Mouse (Mus musculus) lung, embryonic 14.5 days (tissue): ENCODE measurements around the gene Spg20. TPM values are rescaled to one million over a fixed set of nuclear protein-coding genes. Genes with fewer than 3 reads are reported as not detected.

Experiments used
- ATAC-seq: fragments of 200-750 bp; cut with Nextera tagmentation; 2 replicates; pipeline ENCODE4 v1.8.0; 2017; ENCODE audit warnings: mild to moderate bottlenecking, moderate TSS enrichment, moderate library complexity; ENCODE audit not compliant: insufficient read depth
- DNase-seq: peaks from one replicate; pipeline ENCODE4 v3.0.0-alpha.2; 2015
- H3K27ac ChIP-seq: fragments of 300-500 bp; sonication (generic); 2 replicates; pipeline ENCODE4 v1.5.1; 2014; ENCODE audit warnings: low read depth, mild to moderate bottlenecking, moderate library complexity
- H3K27me3 ChIP-seq: fragments of 300-500 bp; sonication (generic); 2 replicates; pipeline ENCODE4 v1.6.1; 2014; ENCODE audit warnings: low read length, control low read depth; ENCODE audit not compliant: insufficient read depth
- H3K36me3 ChIP-seq: fragments of 300-500 bp; sonication (generic); 2 replicates; pipeline ENCODE4 v1.6.1; 2014; ENCODE audit warnings: control low read depth; ENCODE audit not compliant: insufficient read depth
- H3K4me1 ChIP-seq: fragments of 300-500 bp; sonication (generic); 2 replicates; pipeline ENCODE4 v1.6.1; 2014; ENCODE audit warnings: antibody characterized with exemption, control low read depth; ENCODE audit not compliant: insufficient read depth
- H3K4me2 ChIP-seq: fragments of 300-500 bp; sonication (generic); 2 replicates; pipeline ENCODE4 v1.6.1; 2014; ENCODE audit warnings: mild to moderate bottlenecking
- H3K4me3 ChIP-seq: fragments of 300-500 bp; sonication (generic); 2 replicates; pipeline ENCODE4 v1.5.1; 2014; ENCODE audit warnings: low read depth, low read length
- H3K9ac ChIP-seq: fragments of 300-500 bp; sonication (generic); 2 replicates; pipeline ENCODE4 v1.6.1; 2014
- H3K9me3 ChIP-seq: fragments of 300-500 bp; sonication (generic); 2 replicates; pipeline ENCODE4 v1.6.1; 2016; ENCODE audit warnings: low read depth, low read length, control low read depth
- CTCF ChIP-seq: IDR thresholded peaks from 2 replicates; pipeline ENCODE4 v1.5.1; 2016; ENCODE audit warnings: antibody characterized with exemption, low read depth
- WGBS: fragments of 180-500 bp; shearing (Covaris S2); extraction: QIAGEN DNeasy Blood & Tissue Kit; methylation state at CpG from one replicate; pipeline ENCODE4 v1.1.7; 2014; 5-methylcytosine and 5-hydroxymethylcytosine counted together
- polyA plus RNA-seq: library from polyadenylated mRNA; unstranded; fragments of >200 nt; fragmentation: Nextera tagmentation; extraction: Ambion mirVana; gene quantifications from 2 replicates; pipeline ENCODE4 v1.2.1, GENCODE M21; 2014

Gene Spg20
- 45.9 and 46.9 TPM in 2 replicates for polyA plus RNA-seq

DNA sequence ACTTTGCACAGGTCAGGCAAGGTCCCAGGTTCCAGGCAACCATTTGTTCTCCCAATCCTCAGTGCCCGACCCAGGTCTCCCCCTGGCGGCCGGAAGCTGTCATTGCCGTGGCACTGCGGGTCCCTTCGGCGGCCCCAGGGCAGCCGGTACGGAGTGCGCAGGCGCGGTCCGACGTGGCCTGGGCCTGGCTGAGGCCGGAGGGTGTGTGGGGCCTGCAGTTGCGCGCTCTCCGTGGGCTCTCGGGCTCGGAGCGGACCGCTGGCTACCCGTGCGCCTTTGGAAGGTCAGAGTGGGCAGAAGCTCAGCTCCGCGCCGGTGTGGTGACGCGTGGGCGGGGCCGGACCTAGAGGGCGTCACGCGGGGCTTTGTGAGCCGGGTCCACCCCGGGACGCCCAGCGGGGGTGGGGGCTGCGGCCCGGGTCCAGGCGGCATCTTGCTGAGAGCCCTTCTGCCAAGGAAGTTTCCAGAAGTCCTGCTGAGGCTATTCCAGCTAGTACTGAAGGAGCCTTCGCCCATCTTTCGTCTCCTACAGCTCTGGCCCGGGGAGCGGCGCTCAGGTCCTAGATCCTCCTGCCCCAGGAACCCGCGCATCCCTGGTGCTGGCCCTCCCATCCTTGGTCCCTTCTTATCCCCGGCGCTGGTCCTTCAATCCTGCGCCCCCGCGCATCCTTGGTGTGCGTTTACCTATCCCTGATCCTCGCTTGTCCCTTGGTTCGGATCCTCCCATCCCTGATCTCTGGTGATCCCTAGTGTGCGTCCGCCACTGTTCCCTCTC, at the start of gene Spg20:
Spg20 (plus strand) TSS at position 174 of the 775 bp plus-strand sequence.
- DNase-seq (peak; percentile 96), ATAC-seq (peak; percentile 96)
- 1% methylated on average over 56 of the region's 58 CpGs for WGBS
- Histone ChIP-seq H3K27me3 (no peaks in the 10 kb centered on the region), H3K36me3 (peaks cover 6% of the 10 kb centered on the region), H3K9me3 (no peaks in the 10 kb centered on the region), H3K4me1 (0 out of 2 replicates have a peak, but pooled peaks cover 7% of the 10 kb centered on the region), H3K27ac (peak within 1 kb of the TSS; percentile 91), H3K9ac (peak within 1 kb of the TSS; percentile 97), H3K4me2 (peak within 1 kb of the TSS; percentile 77), H3K4me3 (peak within 1 kb of the TSS; percentile 88)
- TF ChIP-seq CTCF, result peak; percentile 90

DNA sequence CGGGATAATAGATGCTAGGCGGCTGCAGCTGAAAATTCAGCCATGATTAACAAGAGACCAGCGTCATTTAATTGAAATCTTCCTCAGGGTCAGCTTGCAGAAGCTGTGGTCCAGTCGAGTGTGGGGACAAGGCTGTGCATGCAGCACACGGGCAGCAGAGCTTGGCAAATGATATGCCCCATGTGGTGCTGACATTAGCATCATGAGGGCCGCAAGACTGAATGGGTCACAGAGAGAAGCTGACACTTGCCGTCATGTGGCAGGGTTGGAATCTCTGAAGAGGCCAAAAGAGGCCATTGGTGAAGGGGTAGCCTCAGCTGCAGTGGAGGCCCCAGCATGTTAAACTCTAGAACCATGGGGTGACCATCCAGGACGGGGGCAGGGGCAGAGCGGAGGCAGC, 49.3 kb upstream of the Spg20 start:
- TF ChIP-seq CTCF, result no peak
- H3K4me3 ChIP-seq, result no peak overlapping the region
- WGBS, result 61% methylated on average over 9 of the region's 9 CpGs
- H3K4me1 ChIP-seq, result no peaks in the 10 kb centered on the region
- H3K36me3 ChIP-seq, result no peaks in the 10 kb centered on the region
- H3K9ac ChIP-seq, result no peak overlapping the region
- DNase-seq (no peak), ATAC-seq (no peak)
- no peaks in the 10 kb centered on the region for H3K9me3 ChIP-seq
- no peak overlapping the region for H3K4me2 ChIP-seq
- H3K27me3 ChIP-seq, result peaks cover 8% of the 10 kb centered on the region
- no peak overlapping the region for H3K27ac ChIP-seq

DNA sequence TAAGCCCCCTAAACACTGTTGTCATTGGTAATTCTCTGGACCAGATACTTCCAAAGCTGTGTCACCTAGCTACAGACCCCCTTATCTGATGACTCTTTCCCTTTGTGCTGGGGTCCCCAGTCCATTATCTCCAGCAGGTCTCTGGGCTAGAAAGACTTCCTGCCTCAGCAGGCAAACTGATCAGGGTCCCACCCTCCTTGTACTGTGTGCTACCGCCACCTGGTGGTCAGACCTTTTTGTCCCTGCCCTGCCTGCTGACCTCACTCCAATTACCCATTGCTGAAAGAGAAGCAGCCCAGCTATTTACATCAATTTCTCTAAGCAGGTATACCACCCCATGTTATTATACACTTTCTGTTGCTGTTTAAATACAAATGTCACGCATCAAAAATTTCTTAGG, 47.5 kb upstream of the Spg20 start:
- DNase-seq, result peak; percentile 88
- ATAC-seq, result peak; percentile 66; the same call in 1 of the 2 replicates

DNA sequence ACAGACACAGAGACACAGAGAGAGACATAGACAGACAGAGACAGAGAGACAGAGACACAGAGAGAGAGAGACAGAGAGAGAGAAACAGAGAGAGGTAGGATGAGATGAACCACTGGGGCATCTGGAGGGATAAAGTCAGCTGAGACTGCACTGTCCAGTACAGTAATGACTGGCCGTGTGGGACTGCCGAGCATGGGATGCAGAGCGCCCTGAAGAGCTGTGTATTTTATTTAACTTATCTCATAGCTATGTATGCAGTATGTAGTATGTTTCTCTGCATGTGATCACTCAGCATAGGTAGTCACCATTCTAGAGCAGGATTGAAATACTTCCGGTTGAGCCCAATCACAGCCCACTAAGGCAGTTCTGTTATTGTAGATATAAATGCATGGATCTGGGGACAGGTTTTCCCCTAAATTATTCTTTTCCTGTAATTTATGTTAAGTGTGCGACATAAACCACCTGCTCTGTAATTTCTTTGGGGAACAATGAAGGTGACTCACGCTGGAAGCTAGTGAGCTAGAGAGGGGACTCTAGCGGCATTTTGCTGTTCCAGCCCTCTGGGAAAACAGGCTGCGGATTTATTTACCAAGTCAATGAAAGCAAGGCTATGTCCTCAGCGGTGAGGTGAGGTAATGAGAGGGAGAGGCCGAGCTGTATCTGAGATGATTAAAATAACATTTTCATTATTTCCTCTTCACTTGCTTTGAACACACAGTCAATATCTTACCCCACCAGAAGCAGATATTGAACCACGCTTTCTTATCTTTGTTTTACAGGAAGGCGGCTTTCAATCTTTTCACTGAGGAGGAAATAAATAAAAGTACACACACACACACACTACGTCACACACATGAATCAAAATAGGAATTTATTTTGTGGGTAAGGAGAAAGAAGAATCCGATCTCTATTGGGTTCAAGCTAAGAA, 45.9 kb upstream of the Spg20 start:
- Histone ChIP-seq H3K9ac (no peak overlapping the region), H3K27ac (no peak overlapping the region), H3K36me3 (no peaks in the 10 kb centered on the region), H3K4me2 (no peak overlapping the region), H3K4me3 (no peak overlapping the region), H3K4me1 (no peaks in the 10 kb centered on the region), H3K9me3 (no peaks in the 10 kb centered on the region), H3K27me3 (peaks cover 8% of the 10 kb centered on the region)
- DNase-seq (no peak), ATAC-seq (no peak)
- 52% methylated on average over 14 of the region's 14 CpGs for WGBS
- TF ChIP-seq CTCF, result no peak

More for the DNA sequence above, 47.5 kb upstream of the Spg20 start:
- 9% methylated on average over 2 of the region's 2 CpGs for WGBS
- Histone ChIP-seq H3K4me3 (no peak overlapping the region), H3K9ac (no peak overlapping the region), H3K4me2 (no peak overlapping the region), H3K27me3 (peaks cover 8% of the 10 kb centered on the region), H3K36me3 (no peaks in the 10 kb centered on the region), H3K27ac (no peak overlapping the region), H3K9me3 (no peaks in the 10 kb centered on the region), H3K4me1 (no peaks in the 10 kb centered on the region)
- peak; percentile 91 for TF ChIP-seq CTCF

DNA sequence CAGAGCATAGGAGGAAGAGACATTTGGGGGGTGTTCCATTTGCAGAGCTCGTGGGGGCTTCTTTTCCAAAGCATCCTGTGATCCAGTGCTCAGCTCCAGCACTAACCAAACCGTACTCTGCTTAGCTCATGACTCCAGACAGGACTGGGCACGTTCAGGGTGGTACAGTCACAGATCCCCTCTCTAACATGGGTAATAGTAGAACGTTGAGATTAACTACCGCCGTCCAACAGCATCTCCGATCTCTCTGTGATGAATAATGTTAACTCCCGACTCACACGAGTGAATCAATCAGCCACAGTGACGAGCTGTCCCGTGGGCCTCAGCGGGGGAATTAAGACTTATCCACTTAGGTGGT, 45.3 kb upstream of the Spg20 start:
- WGBS, result 45% methylated on average over 12 of the region's 12 CpGs
- H3K36me3 ChIP-seq, result no peaks in the 10 kb centered on the region
- no peaks in the 10 kb centered on the region for H3K4me1 ChIP-seq
- no peak overlapping the region for H3K4me3 ChIP-seq
- H3K4me2 ChIP-seq, result no peak overlapping the region
- no peak overlapping the region for H3K9ac ChIP-seq
- DNase-seq (no peak), ATAC-seq (no peak)
- H3K9me3 ChIP-seq, result no peaks in the 10 kb centered on the region
- peaks cover 8% of the 10 kb centered on the region for H3K27me3 ChIP-seq
- H3K27ac ChIP-seq, result no peak overlapping the region
- no peak for TF ChIP-seq CTCF

DNA sequence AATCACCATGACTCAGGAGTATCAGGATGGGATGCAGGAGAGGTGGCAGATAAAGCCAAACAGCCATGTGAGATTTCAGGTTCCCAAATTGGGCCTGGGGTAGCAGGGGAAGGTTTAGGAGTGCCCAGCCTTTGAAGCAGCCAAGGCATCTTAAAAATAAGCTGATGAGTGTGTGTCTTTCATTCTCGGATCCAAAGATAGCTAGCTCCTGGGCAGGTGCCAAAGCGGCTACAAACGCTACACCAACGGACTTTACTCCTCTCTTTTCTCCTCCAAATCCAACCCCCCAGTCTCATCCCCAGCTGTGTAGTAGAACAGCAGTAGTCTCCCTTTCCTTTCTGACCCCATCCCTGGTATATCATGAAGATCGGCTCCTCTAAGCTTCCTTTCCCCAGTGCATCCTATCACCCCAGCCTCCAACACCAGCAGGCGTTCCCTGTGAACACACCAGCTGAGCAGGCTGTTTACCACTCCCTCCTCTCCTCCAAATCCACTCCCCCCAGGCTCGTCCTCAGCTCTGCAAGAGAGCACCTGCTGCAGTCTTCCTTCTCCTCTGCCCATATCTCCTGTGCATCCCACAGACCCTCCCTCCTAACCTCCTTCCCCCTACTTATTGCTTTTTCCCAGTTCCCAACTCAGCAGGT, 44.0 kb upstream of the Spg20 start:
- Histone ChIP-seq H3K27me3 (peaks cover 8% of the 10 kb centered on the region), H3K9ac (no peak overlapping the region), H3K4me2 (no peak overlapping the region), H3K36me3 (no peaks in the 10 kb centered on the region), H3K4me3 (no peak overlapping the region), H3K4me1 (no peaks in the 10 kb centered on the region), H3K9me3 (no peaks in the 10 kb centered on the region), H3K27ac (no peak overlapping the region)
- ATAC-seq (no peak), DNase-seq (no peak)
- 30% methylated on average over 7 of the region's 7 CpGs for WGBS
- no peak for TF ChIP-seq CTCF
